Mouse (Mus musculus) fibroblast of lung, adult 2 months (primary cell): Measurements from ENCODE around the gene Snx27.

Experiments used
- DNase-seq: peaks from one replicate; pipeline ENCODE4 v3.0.0-alpha.2; 2011; ENCODE audit warnings: low read depth

Snx27 gene

DNA sequence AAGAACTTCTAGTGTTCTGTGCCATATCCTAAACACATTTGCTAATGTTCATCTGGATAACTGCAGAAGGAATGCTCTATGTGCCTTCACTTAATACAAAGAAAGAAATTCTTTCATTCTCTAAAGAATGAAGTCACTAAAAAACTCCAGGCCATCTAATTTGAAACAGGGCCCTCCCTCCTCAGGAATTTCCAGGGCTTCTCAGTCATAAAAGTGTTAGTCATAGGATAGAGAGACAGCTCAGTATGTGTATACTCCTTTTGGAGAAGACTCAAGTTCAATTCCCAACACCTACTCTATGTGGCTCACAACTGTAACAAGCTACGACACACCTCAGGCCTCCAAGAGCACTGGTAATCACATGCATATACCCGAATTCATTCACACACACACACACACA is 17.0 kb downstream of the Snx27 start:
- DNase-seq, result peak; percentile 35

- no peak for DNase-seq
These were observed 17.4 kb downstream of the Snx27 start for GRCm38 (mm10) chr3:94565127-94565526.

DNA sequence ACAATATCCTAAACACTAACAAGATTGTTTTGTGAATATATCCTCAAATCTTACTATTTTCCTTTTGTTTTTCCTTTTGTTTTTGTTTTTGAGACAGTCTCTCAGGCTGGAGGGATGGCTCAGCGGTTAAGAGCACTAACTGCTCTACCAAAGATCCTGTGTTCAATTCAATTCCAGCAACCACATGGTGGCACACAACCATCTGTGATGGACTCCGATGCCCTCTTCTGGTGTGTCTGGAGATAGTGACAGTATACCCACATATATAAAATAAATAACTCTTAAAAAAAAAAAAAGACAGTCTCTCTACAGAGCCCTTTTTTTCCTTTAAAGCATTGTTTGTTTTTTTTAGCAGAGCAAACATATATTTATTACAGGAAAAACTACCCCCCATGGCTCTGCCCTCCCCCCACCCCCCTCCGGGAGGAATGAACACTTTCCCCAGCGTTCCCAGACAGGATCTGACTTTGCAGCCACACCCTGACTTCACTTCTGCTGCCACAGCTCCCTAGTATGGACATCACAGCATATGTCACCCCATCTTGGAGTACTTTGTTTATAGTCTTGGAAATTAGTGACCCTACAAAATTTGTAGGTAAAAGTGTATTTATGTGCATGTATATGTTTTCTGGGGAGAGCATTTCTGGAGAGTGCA is 18.0 kb downstream of the Snx27 start:
- DNase-seq, result no peak

DNA sequence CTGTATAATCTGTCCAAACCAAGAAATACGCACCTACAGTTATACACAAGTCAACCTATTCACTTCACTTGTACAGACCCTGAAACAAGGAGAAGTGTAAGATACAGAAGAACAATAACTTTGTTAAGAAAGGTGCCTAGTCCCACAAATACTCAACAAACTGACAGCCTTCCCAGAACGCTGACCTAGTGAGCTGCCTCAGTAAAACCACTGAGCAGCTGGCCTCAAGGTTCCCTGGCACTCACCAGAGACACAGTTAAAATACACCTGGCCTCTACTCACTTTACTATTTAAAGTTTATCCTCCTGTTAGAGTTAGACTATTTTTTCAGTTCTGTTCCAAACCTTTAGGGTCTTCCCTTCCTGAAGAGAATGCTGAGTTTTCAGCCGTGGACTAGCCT is 19.4 kb downstream of the Snx27 start:
- DNase-seq, result no peak

GRCm38 (mm10) chr3:94559931-94560429 is 22.5 kb downstream of the Snx27 start:
- DNase-seq, result no peak

DNA sequence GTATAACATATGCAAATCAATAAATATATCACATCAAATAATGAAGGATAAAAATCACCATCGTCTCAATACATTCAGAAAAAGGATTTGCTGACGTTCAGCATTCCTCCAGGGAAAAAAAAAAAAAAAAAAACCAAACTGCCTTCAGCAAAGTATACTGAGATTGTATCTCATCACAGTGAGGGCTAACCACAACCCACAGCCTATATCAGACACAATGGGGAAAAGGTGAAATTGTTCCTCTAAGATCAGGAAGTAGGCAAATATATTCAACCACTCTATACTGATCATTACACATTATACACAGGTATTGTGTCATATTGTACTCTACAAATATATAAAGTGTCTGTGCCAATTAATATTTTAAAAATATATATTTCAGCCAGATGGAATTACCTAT is 33.5 kb downstream of the Snx27 start:
- DNase-seq, result no peak

DNA sequence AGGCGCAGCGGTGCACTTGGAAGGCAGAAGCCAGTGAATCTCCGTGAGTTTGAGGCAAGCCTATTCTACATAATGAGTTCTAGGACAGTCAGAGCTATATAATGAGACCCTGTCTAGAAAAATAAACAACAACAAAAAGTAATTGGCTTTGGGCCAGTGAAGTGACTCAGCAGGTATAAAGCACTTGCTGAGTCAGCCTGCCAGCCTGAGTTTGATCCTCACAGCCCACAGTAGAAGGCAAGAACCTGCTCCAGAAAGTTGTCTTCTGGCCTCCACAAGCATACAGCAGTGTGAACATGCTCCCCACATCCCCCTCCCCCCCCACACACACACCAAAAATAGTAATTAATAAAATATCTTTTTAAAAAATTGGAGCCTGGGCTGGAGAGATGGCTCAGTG is 45.3 kb downstream of the Snx27 start:
- DNase-seq, result no peak

- peak; percentile 13 for DNase-seq
These were observed 48.5 kb downstream of the Snx27 start for GRCm38 (mm10) chr3:94533968-94534367.

DNA sequence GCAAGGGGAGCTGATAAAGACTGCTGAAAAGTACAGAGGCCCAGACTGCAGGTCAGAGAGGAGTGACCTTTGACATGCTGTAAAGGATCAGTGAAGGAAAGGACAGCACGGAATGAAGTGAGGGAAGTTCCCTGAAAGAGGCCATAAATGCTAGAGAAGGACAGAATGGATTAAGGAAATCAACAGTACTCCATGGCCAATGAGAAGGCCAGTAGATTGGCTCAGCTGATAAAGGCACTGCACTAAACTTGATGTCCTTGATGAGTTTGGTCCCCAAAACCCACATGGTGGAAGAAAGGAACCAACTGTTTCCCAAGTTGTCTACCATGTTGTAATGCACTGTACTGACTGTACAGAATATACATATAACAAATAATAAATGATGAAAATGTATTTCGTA is 55.8 kb downstream of the Snx27 start:
- DNase-seq, result no peak

DNA sequence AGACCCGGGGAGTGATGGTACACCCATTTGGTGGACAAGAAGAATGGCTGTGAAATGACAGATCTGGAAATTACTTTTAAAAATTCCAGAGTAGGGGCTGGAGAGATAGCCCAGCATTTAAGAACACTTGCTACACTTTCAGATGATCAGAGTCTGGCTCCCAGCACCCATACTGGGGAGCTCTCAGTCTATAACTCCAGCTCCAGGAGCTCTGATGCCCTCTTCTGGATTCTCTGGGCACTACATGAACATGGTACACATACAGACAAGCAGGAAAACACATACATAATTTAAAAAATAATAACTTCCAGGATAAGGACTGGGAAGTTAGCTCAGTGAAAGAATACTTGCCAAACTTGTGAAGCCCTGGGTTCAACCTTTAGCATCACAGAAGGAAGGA is 75.9 kb downstream of the Snx27 start:
- no peak for DNase-seq

DNA sequence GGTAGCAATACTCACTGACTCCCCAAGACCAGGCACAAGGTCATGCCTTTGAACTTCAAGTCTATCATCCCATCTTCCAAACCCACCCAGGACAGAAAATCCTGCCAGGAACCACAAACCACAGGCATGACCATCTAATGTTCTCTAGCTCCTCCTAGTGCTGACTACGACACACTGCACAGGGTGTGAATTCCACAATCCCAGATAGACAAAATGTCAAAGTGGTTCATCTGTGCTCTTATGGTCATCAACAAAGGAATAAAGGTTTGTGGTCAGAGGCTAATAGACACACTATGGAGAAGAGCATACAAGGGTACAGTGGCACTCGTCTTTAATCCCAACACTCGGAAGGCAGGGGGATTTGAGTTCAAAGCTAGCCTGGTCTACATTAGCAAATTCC is 80.3 kb downstream of the Snx27 start:
- DNase-seq, result no peak

DNA sequence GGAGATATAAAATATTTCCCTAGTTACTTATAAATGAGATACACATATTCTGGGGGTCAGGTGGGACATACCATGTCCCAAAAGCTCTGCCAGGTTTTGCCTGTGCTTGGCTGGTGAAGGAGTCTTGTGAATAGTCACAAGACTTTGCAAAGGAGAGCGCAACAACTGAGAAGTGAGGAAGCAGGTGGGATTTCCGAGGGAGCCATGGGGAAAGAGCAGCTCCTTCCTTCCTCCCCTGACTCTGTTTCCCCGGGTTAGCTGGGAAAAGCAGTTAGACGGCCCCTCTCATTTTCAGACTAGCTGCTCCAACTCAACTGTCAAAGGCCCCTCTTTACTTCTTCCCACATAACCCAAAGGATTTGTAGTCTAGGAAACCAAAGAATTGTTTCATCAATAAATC is 85.4 kb downstream of the Snx27 start:
- DNase-seq, result no peak

DNA sequence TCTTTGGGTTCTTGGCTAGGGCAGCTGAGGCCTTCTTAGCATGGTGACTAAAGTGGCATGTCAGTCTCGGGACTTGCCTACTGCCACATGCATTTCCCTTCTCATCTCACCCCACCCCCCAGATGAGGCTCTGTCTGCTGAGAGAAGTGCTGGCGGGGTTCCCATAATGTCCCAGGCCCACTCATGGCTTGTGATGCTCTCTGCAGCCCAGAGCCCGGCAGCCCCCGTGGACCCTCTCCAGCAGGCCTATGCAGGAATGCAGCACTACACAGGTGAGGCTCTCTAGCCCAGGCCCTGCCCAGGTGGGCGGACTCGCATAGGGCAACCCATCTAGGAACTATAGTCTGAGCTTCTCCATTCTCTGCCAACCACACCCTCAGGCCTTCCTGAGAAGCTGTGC is 94.9 kb downstream of the Snx27 start:
- DNase-seq, result no peak

DNA sequence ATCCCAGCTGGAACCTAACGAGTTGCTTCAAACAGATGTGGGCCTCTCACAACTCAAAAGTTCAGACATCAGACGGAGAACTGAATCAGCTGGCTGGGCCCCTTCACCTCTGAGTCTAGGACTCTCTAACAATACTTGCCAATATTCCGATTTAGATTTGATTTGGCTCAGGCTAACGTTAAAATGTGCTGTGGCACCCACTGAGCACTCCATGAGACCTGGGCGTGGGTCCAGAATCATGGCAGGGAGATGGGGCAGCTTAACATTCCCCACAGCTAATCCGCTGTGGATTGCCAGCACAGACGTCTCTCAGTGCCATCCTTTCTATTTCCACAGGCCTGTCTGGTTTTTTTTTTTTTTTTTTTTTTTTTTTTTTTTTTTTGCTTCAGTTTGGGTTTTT is 96.6 kb downstream of the Snx27 start:
- DNase-seq, result no peak

GRCm38 (mm10) chr3:94483790-94484439 is 98.6 kb downstream of the Snx27 start:
- DNase-seq, result no peak

- DNase-seq, result peak; percentile 79
These were observed 99.6 kb downstream of the Snx27 start for GRCm38 (mm10) chr3:94482764-94483385.

DNA sequence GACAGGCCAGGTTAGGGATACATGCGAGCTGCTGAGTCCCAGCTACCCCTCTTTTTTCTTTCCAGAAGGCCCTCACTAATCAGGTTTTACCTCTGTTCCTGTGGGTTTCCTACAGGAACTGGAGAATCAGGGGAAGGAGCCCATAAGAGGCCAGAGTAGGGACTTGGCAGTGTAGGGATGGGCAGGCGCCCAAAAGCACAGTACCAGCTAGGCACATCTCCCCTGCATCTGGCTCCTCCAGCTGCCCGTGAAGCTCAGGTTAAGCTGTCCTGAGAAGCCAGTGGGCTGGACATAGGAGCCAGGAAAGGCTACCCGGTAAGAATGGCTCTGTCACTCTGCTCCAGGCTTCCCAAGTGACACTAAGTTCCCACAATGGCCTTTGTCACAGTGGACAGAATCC is 101.1 kb downstream of the Snx27 start:
- no peak for DNase-seq

- no peak for DNase-seq
These were observed 102.1 kb downstream of the Snx27 start, which contains the start of gene Riiad1 for GRCm38 (mm10) chr3:94480291-94480884. Riiad1 (minus strand) TSS chr3:94480341.

DNA sequence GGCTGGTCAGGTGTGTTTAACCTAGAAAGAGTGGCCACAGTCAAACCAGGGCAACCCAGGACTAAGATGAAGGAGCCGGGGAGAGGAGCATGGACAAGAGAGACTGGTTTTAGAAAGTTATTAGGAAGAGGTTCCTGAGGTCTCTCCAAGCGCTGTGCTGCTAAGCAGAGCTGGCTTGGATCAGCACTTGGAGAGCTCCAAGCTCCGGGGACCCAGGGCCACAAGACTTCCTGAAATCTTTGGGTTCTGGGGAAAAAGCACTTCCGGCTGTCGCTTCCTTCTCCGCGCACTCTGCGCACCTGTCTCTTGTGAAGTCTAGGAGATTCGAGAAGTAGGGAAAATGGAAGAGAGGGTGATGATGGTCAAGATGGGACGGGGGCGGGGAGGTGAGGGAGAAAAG is 103.0 kb downstream of the Snx27 start:
- no peak for DNase-seq

- DNase-seq, result no peak
These were observed 103.8 kb downstream of the Snx27 start for GRCm38 (mm10) chr3:94478591-94479169.

GRCm38 (mm10) chr3:94477981-94478422 is 104.5 kb downstream of the Snx27 start, which contains the start of gene Celf3:
Celf3 (plus strand) TSS chr3:94478295.
- no peak for DNase-seq

DNA sequence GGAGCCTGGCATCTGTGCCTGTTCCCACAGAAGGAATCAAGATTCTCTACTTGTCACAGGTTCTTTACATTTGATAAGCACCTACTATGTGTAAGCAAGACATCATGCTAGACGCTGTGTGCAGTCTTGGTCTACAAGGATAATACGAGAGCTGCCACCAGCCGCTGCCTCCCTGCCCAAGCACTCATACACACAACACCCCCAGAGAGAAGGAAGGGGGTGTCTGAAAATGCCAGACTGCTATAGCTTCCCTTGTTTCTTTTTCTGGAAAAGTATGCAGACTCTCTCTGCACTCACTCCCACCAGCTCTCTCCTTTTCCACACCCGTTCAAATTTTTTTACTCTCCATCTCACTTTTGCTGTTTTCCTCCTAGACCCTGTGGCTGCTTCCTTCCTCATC is 105.1 kb downstream of the Snx27 start:
- no peak for DNase-seq
